Mouse (Mus musculus) frontal cortex, adult 2 months (tissue): ENCODE data around the gene Rras. TPM values are rescaled to one million over a fixed set of nuclear protein-coding genes. Genes with fewer than 3 reads are reported as not detected.
"Not testable (repeated sequence)": the region's sequence is repeated elsewhere in the genome, so short reads cannot be mapped to it uniquely, and the experiment has no call there.

Experiments used
- DNase-seq, 2 experiments: peaks; one replicate each; pipeline ENCODE4 v3.0.0; 2022; ENCODE audit warnings: low spot score in 1 of 2; ENCODE audit errors: extremely low spot score in 1 of 2
- polyA plus RNA-seq: library from polyadenylated mRNA; depleted of rRNA; stranded (reverse); fragments of >200 nt; gene quantifications from 2 replicates; pipeline ENCODE4 v1.2.3, GENCODE M21; 2012

Gene Rras
- polyA plus RNA-seq, 1 experiment, result 27.6 TPM

- DNase-seq, result no peak
Measured at GRCm38 (mm10) chr7:44998501-44998955, 19.2 kb upstream of the Rras start, which contains the start of gene Bcl2l12. Gene Bcl2l12 (minus strand): TSS chr7:44998712.

GRCm38 (mm10) chr7:44999753-45000152 is 18.0 kb upstream of the Rras start:
- DNase-seq, result no peak

DNA sequence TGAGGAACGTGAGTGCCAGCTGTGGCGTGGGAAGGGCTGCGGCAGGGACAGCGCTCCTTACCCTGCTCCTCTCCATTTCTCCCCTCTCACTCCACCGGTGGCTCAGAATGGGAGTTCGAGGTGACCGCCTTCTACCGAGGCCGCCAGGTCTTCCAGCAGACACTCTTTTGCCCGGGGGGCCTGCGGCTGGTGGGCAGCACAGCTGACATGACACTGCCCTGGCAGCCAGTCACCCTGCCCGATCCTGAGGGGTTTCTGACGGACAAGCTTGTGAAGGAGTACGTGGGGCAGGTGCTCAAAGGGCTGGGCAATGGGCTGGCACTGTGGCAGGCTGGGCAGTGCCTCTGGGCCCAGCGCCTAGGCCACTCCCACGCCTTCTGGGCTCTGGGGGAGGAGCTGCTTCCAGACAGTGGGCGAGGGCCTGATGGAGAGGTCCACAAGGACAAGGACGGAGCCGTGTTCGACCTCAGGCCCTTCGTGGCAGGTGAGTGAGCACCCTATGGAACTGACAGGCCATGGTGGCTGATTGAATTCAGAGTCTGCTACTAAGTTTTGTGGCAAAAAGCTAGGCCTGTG is 17.1 kb upstream of the Rras start:
- DNase-seq, result no peak

DNA sequence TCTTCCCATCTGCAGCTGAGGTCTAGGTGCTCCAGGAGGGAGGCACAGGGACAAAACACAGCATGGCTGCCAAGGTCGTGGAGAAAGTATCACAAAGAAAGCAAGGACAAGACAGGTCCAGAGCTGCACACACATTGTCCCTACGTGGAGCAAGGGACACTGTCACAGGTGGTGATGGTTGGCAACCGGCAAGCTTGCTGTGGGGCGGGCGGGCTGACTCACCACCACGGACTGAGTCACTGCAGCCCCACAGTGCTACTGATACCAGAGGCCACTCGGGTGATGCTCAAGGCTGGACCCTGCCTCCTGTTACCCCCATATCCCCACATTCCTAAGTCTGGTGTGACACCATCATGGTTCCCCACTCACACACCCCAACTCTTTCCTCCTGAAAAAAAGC is 15.3 kb upstream of the Rras start:
- DNase-seq, result no peak

DNA sequence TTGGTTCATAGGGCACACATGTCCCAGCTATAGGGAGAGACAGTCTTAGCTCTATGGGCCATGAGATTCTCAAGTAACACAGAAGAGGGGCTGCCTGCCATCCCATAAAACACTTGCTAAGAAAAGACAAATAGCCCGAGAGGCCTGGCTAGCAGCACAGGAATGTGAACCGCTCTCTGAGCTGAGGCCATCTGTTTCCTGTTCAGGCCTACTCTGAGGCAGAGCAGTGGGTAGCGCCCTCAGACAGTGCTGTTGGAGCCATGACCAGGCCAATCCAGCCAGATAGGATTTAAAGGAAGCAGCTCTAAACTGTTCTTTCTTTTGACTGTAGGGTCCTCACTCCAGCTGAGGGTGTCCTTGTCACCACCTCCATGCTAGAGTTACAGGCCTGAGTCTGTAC is 13.2 kb upstream of the Rras start:
- DNase-seq, result no peak

DNA sequence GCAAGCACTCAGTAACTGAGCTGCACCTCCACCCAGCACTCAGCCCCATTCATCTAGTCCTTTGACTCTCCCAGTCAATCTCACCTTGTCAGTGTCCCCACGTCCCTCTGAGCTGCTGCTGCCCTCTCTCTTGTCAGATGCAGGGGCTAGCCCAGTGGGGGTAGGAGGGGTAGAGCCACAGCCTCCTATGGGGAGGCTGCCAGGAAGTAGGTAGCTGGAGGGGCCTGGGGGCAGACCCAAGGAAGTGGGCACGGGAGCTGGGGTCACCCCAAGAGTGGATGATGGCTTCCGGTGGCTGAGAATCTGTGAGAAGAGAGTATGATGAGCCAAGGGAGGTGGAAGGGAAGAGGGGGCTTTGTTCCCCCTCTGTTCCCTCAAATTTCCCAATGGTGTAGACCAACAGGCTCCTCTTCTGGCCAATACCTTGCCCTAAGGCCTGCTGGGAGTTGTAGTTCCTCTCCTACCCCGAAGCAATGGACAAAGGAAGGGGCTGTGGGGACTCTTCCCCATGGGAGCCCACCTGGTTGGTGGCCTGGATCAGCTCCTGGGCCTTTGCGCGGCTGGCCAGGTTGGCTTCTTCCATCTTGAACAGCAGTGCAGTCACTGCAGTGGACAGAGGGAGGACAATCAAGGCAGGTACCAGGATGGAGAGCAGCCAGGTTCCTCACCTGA is 12.3 kb upstream of the Rras start:
- no peak for DNase-seq

- no peak for DNase-seq
Measured at GRCm38 (mm10) chr7:45006503-45006902, 11.3 kb upstream of the Rras start.

- no peak for DNase-seq
Measured at GRCm38 (mm10) chr7:45007141-45007540, 10.6 kb upstream of the Rras start.

DNA sequence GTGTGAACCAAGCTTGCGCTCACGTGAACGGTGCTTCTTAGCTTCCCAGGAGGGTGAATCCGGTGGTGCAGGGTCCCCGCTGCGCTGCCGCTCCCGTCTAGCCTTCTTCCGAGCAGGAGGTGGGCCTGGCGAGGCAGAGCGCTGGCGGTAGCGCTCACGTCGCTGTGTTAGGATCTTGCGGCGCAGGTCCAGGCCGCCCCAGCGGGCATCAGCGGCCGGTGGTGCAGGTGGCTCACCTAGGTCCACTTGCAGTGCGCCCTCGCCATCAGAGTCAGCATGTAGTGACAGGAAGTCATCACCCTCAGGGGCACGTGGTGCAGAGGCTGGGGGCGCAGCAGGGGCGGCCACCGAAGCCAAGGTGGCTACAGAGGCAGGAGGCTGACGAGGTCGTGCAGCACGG is 9.9 kb upstream of the Rras start:
- no peak for DNase-seq

GRCm38 (mm10) chr7:45008411-45008810 is 9.3 kb upstream of the Rras start:
- DNase-seq, result no peak

DNA sequence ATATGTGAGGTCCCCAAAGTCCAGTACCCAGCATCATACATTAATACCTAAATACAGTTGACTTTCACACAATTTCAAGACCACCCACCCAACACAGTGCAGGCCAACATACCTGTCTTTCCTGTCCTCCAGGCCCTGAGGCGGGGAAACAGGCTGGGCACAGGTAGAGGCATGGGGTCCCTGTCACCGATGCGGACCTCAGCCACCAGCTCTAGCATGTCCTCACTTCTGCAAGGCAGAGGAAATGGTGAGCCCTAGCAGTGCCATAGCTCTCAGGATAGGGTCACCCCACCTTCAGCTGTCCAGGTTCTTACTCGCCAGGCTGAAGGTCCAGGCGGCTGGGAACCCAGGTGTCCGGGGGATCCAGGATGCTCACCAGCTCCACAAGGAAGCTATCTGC is 5.8 kb upstream of the Rras start:
- no peak for DNase-seq

DNA sequence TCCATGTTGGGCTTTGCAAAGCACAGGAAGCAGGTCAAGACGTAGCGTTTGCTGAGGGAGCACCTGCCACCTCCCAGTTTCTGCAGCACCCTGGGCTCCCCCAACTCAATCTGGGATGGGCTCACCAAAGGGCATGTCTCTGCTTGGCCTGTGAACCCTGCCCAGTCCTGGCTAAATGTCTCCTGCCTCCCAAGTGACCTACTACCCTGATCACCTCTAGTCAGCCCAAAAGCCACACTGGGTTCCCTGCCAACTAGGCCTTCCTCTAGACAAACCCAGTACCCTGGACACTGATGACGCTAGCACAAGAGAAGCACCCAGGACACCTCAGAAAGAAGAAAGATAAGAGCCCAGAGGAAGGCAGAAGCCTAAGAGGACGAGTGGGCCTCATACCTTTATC is 4.9 kb upstream of the Rras start:
- DNase-seq, result no peak

DNA sequence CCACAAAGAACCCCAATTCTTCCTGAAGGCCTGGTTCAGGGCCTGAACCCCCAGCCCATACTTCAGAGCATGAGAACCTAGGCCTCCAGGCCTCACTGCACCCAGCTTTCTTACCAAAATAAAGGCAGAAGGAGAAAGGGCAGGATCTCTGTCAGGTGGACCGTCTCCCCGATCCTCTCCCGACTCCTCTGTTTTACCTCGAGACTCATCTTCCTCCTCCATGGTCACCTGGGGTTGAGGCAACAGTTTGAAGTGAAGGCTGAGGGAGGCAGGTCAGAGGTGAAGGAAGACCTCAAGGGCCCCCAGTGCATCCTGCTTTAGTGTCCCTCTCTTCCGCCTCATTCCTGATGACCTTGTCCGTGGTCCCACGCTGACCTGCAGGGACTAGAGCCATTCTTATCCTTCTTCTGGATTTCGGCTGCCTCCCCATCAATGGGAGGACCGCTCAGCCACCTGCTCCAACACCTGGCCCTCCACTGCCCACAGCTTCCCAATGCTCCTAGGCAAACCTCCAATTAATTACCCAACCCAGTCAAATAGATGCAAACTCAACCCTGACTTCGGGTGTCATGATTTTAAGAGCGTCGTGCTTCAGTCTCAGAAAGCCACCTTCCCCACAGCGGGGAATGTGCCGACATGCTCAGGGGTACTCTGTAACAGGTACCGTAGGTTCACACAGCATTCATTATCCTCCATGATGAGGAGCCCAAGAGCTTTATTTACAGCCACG is 4.2 kb upstream of the Rras start:
- no peak for DNase-seq

DNA sequence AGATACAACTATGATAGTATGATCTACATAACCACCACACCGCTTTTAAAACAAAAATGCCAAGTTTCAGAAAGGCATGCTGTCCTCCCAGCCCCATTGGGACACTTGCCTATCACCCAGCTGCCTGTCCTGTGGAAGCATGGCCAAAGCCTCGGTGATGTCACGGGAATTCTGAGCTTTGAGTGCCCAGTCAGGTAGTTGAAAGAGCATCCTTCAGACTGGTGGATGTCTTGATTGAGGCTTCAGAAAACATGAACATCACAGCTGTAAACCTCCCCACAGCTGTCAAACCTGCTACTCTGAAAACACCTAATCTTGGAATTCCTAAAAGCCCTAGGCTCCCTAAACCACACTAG is 3.7 kb upstream of the Rras start:
- no peak for DNase-seq

DNA sequence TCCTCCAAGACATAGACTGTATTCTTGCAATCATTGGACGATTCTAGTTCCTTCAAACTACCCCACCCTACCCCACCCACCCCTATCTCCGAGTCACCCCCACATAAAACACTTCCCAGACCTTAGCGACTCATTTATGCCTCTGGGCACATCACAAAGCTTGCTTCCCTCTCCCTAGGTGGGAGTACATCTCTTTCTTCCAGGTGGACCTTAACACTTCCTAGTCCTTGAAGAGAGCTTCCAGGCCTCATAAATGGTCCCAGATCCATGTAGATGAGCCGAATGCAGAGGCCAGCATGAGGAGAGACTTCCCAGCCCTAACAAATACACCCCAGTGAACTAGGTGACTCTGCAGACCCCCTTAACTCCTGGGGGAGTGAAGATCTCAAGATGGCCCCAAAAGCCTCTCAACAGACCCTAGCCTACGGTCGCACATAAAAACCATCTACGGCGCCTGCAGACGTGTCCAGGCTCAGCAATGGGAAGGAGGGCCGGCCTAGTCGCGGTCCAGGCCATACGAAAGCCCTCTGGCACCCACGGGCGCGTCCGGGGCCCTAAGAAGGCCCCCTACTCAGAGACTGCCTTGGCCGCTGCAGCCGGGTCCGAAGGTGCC is 2.3 kb upstream of the Rras start:
- DNase-seq, result no peak

- DNase-seq, result peak; percentile 100
Measured at GRCm38 (mm10) chr7:45015957-45016612, 1.7 kb upstream of the Rras start, which contains the start of gene Scaf1. Gene Scaf1 (minus strand): TSS chr7:45016363.

GRCm38 (mm10) chr7:45016761-45017160 is 1.0 kb upstream of the Rras start:
- no peak for DNase-seq

- DNase-seq, result peak in 1 of 2 experiments; percentile 34
Measured at GRCm38 (mm10) chr7:45019031-45019571, 1.3 kb downstream of the Rras start.

- no peak for DNase-seq
Measured at GRCm38 (mm10) chr7:45020225-45020624, 2.5 kb downstream of the Rras start.

- not testable (repeated sequence) for DNase-seq
Measured at GRCm38 (mm10) chr7:45023711-45024110, 6.0 kb downstream of the Rras start.
